15 mouse cellular contexts compared by ENCODE assay signal in the genomic region with DNA sequence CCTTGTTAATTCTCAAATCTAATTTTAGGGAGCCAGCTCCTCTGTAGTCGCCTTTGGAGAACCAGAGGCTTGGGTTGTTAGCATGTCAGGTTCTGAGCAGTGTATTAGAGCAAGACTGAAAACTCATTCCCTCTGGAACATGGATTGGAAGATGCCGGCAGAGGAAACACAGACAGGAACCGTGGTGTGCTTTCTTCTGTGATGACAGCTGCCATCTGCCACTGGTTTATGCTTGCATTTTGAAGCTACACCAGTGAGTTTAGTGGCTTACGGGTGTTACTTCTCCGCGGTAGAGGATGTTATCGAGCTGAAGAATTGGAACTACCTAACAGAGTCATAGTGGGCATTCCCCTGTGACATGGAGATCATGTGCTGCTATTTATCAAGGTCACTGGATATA.
"Had no signal": no experiment of that assay in that cellular context is flagged by ENCODE, and none has a peak within 500 bp of the region (broad histone marks: within the 10 kb centered on the region; RNA-seq: fewer than 3 reads in every experiment).

No protein-coding gene starts in this region.

- H3K4me3 ChIP-seq: left cerebral cortex, adult 2 months; limb, embryonic 10.5 days; liver, embryonic 15.5 days; midbrain, embryonic 13.5 days; myocyte; neural tube, embryonic 15.5 days had no signal

- H3K27me3 ChIP-seq: liver, embryonic 15.5 days; midbrain, embryonic 13.5 days; neural tube, embryonic 15.5 days had no signal

- H3K27ac ChIP-seq: kidney, postnatal 0 days; left cerebral cortex, adult 2 months; limb, embryonic 10.5 days; liver, embryonic 15.5 days; midbrain, embryonic 13.5 days; neural tube, embryonic 15.5 days had no signal

- ATAC-seq: lung, postnatal 0 days; midbrain, embryonic 13.5 days had no signal

- DNase-seq: kidney, postnatal 36 days; lung, adult 2 months; lung, postnatal 36 days; right cerebral cortex, adult 18-20 months; right cerebral cortex, postnatal 25 days; thymus, postnatal 36 days had no signal

- H3K36me3 ChIP-seq: liver, embryonic 15.5 days had no signal

- H3K9ac ChIP-seq: liver, embryonic 15.5 days; midbrain, embryonic 13.5 days; neural tube, embryonic 15.5 days had no signal

- H3K4me2 ChIP-seq: liver, embryonic 11.5 days; liver, embryonic 15.5 days; midbrain, embryonic 13.5 days; neural tube, embryonic 15.5 days had no signal

- H3K9me3 ChIP-seq: limb, embryonic 10.5 days; liver, embryonic 15.5 days; midbrain, embryonic 13.5 days; neural tube, embryonic 15.5 days had no signal

- H3K4me1 ChIP-seq: liver, embryonic 15.5 days had no signal
